Mouse (Mus musculus): Measurements from ENCODE around the gene Bet1l.
A peak's percentile ranks its signal among the peaks of the same experiment; 100 is the strongest.

DNA sequence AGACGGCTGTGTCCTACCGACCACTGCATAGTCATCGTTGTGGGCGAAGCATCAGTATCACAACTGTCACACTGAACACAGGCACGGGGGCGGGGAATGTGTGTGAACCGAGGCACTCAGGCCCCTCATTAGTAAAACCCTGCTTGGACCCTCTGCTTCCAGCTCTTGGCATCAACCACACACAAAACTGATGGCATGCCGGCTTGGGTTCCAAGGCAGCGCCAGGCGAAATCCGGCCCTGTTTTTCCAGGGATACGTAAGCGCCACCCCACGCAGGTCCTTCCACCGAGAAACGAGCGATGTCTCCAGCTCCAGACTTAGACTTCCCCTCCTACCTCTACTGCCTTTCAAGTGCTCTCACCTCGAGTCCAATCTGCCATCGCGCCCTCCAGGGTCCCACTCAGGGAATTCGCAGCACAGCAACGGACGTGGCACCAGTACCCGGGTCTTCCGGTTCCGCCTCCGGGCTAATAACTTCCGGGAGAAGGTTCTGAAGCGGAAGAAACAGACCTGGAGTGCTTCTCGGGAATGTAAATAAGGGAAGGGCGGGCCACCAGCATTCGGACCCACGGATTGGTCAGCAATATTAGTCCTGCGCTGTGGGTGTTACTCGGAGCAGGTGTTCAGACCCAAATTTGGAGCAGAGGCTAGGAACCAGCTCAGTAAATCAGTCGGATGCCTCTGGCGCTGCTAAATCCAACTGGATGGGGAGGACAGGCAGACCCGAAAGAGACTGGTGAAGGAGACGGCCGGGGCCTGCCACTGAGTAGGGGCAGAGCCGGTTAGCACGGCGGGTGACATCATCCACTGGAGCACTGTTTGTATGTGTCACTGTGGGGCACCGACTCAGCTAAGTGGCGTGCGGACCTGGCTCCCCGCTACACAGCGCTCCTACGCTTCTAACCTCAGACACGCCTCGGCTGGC is 1.3 kb downstream of the Bet1l start, which contains the start of gene Gm45785:
- TF ChIP-seq CTCF (IDR thresholded peaks at IDR 0.05; ENCODE audit: control insufficient read depth, insufficient read depth, low read length), result no peak
- TF ChIP-seq POLR2A (IDR thresholded peaks at IDR 0.05; ENCODE audit: borderline replicate concordance, control insufficient read depth, low read depth, low read length), result peak; percentile 66; the same call in 1 of the 2 replicates

Measured in bone marrow, adult 2 months (tissue).